ENCODE assay signal across 27 mouse cellular contexts in genomic region chr14:40837397-40837796, GRCm38 (mm10). TPM values are rescaled to one million over a fixed set of nuclear protein-coding genes. Genes with fewer than 3 reads are reported as not detected.
"Had no signal": no experiment of that assay in that cellular context is flagged by ENCODE, and none has a peak within 500 bp of the region (broad histone marks: within the 10 kb centered on the region; RNA-seq: fewer than 3 reads in every experiment).

No protein-coding gene starts in this region.

- ATAC-seq: forebrain, embryonic 13.5 days; forebrain, embryonic 14.5 days; forebrain, embryonic 15.5 days; forebrain, embryonic 16.5 days; forebrain, postnatal 0 days had no signal

- H3K9me3 ChIP-seq: embryonic facial prominence, embryonic 10.5 days; embryonic facial prominence, embryonic 12.5 days; embryonic facial prominence, embryonic 13.5 days; embryonic facial prominence, embryonic 15.5 days; forebrain, embryonic 10.5 days; forebrain, embryonic 12.5 days; forebrain, embryonic 13.5 days; forebrain, embryonic 15.5 days; heart, embryonic 10.5 days had no signal

- H3K4me2 ChIP-seq: embryonic facial prominence, embryonic 12.5 days; embryonic facial prominence, embryonic 13.5 days; embryonic facial prominence, embryonic 15.5 days; forebrain, embryonic 12.5 days; forebrain, embryonic 13.5 days; forebrain, embryonic 15.5 days; heart, embryonic 11.5 days had no signal

- H3K36me3 ChIP-seq: embryonic facial prominence, embryonic 10.5 days; embryonic facial prominence, embryonic 12.5 days; embryonic facial prominence, embryonic 13.5 days; embryonic facial prominence, embryonic 15.5 days; forebrain, embryonic 10.5 days; forebrain, embryonic 12.5 days; heart, embryonic 10.5 days had no signal

- DNase-seq: cerebellum, adult 9-11 months; cerebellum, postnatal 10 days; cerebellum, postnatal 14 days; cerebellum, postnatal 25 days; cerebellum, postnatal 36 days; embryo, embryonic 11 days; forebrain, postnatal 0 days; gastrocnemius, postnatal 10 days; gastrocnemius, postnatal 14 days; gastrocnemius, postnatal 25 days; gastrocnemius, postnatal 36 days; heart, adult 18-20 months; heart, adult 2 months had no signal

- H3K4me1 ChIP-seq: embryonic facial prominence, embryonic 10.5 days; embryonic facial prominence, embryonic 12.5 days; embryonic facial prominence, embryonic 13.5 days; embryonic facial prominence, embryonic 15.5 days; forebrain, embryonic 10.5 days; forebrain, embryonic 12.5 days; forebrain, embryonic 13.5 days; forebrain, embryonic 15.5 days; heart, embryonic 10.5 days had no signal

- H3K27ac ChIP-seq: embryonic facial prominence, embryonic 10.5 days; embryonic facial prominence, embryonic 12.5 days; embryonic facial prominence, embryonic 13.5 days; embryonic facial prominence, embryonic 15.5 days; forebrain, embryonic 10.5 days; forebrain, embryonic 12.5 days; forebrain, embryonic 13.5 days; forebrain, embryonic 15.5 days; heart, adult 2 months; heart, embryonic 10.5 days had no signal

- H3K4me3 ChIP-seq: embryonic facial prominence, embryonic 10.5 days; embryonic facial prominence, embryonic 12.5 days; embryonic facial prominence, embryonic 13.5 days; embryonic facial prominence, embryonic 15.5 days; erythroblast, embryonic 14.5 days; forebrain, embryonic 10.5 days; forebrain, embryonic 12.5 days; forebrain, embryonic 13.5 days; forebrain, embryonic 15.5 days; heart, adult 2 months; heart, embryonic 10.5 days had no signal

- H3K27me3 ChIP-seq: embryonic facial prominence, embryonic 12.5 days; embryonic facial prominence, embryonic 13.5 days; embryonic facial prominence, embryonic 15.5 days; forebrain, embryonic 12.5 days; forebrain, embryonic 13.5 days; forebrain, embryonic 15.5 days had no signal

- H3K9ac ChIP-seq: embryonic facial prominence, embryonic 12.5 days; embryonic facial prominence, embryonic 13.5 days; embryonic facial prominence, embryonic 15.5 days; forebrain, embryonic 12.5 days; forebrain, embryonic 13.5 days; forebrain, embryonic 15.5 days; forebrain, postnatal 0 days had no signal

RNA-seq across cellular contexts. Expression of gene Sh2d4b, which starts 55.7 kb away (rescaled TPM):
- total RNA-seq: granulocyte monocyte progenitor cell, adult 5-6 weeks had no signal
